Mouse (Mus musculus): Measurements from ENCODE around the gene Dcaf1.

GRCm38 (mm10) chr9:106821050-106821617 lies 540 bp upstream of the Dcaf1 start:
- TF ChIP-seq KAT2A (conservative IDR thresholded peaks at IDR 0.05; ENCODE audit: low read depth, low read length) = no peak
- no peak for TF ChIP-seq UBTF (IDR thresholded peaks at IDR 0.05; ENCODE audit: borderline replicate concordance, insufficient read depth, low read depth, low read length)
- TF ChIP-seq BHLHE40 (IDR thresholded peaks at IDR 0.05; ENCODE audit: borderline replicate concordance, low read depth, low read length) = no peak
- no peak for TF ChIP-seq NRF1 (IDR thresholded peaks at IDR 0.05; ENCODE audit: insufficient read depth, low read depth, low read length, poor library complexity, severe bottlenecking)
- TF ChIP-seq POLR2A (IDR thresholded peaks at IDR 0.05; ENCODE audit: control insufficient read depth in 1 of 2, insufficient read depth in 1 of 2, low read depth in 1 of 2, low read length in 2 of 2, poor library complexity in 1 of 2) = no peak
- no peak for TF ChIP-seq MAFK (IDR thresholded peaks at IDR 0.05; ENCODE audit: borderline replicate concordance, low read depth, low read length)
- TF ChIP-seq CTCF (IDR thresholded peaks at IDR 0.05 in 2 of 3, conservative IDR thresholded peaks at IDR 0.05 in 1 of 3; ENCODE audit: control insufficient read depth in 1 of 3, insufficient read depth in 1 of 3, low read depth in 2 of 3, low read length in 3 of 3, poor library complexity in 1 of 3, severe bottlenecking in 1 of 3) = no peak

All from MEL (cell line).